Mouse (Mus musculus) small intestine, adult 2 months (tissue): ENCODE results near the gene Gm17428.

Source experiments
- CTCF ChIP-seq: fragments of 200-500 bp; IDR thresholded peaks from 2 replicates; pipeline ENCODE4 v1.5.1; 2012; ENCODE audit warnings: low read depth, mild to moderate bottlenecking, control low read depth, inconsistent platforms, low read length, moderate library complexity, mixed read lengths; ENCODE audit not compliant: insufficient replicate concordance, insufficient read length; ENCODE audit errors: extremely low read depth
- POLR2A ChIP-seq: fragments of 200-500 bp; IDR thresholded peaks from 2 replicates; pipeline ENCODE4 v1.6.1; 2012; ENCODE audit warnings: low read depth, mild to moderate bottlenecking, control low read depth, inconsistent platforms, low read length, moderate library complexity

DNA sequence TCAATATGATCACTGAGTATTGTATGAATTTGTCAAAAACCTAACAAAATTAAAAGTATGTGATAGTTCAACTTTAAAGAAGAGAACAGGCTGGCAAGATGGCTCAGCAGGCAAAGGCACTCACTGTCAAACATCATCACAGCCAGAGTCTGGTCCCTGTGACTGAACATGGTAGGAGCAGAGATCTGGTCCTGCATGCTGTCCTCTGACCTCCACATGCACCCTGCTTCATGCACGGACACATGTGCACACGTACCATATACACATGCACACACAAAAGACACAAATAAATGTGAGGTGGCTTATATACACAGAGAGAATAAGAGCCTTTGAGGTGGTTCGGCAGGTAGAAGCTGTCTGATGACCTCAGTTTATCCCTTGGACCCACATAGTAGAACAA, 21.3 kb upstream of the Gm17428 start:
- TF ChIP-seq CTCF = no peak
- no peak for TF ChIP-seq POLR2A
